Mouse (Mus musculus): ENCODE results near the gene Dis3l.

Gene Dis3l

DNA sequence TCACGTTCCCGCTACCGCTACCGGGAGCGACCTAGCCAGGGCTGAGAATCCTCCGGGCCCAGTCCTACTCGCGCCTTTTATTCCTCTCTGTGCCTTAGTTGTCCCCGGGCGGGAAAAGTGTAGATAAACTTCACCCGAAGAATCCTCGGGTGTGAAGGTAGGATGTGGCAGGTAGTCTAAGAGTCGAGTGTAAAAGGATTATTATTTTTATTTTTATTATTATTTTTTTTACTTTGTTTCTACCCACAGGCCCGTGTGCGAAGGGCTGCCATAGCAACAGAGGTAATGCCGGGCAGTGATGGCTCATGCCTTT, at the start of gene Dis3l:
Gene Dis3l, minus strand, starts transcription at position 35 of the 313 bp plus-strand sequence.
- no peak for DNase-seq (ENCODE audit: low spot score)

- DNase-seq (ENCODE audit: low spot score): no peak
Observed at GRCm38 (mm10) chr9:64389576-64390292, 48.6 kb upstream of the Dis3l start.

DNA sequence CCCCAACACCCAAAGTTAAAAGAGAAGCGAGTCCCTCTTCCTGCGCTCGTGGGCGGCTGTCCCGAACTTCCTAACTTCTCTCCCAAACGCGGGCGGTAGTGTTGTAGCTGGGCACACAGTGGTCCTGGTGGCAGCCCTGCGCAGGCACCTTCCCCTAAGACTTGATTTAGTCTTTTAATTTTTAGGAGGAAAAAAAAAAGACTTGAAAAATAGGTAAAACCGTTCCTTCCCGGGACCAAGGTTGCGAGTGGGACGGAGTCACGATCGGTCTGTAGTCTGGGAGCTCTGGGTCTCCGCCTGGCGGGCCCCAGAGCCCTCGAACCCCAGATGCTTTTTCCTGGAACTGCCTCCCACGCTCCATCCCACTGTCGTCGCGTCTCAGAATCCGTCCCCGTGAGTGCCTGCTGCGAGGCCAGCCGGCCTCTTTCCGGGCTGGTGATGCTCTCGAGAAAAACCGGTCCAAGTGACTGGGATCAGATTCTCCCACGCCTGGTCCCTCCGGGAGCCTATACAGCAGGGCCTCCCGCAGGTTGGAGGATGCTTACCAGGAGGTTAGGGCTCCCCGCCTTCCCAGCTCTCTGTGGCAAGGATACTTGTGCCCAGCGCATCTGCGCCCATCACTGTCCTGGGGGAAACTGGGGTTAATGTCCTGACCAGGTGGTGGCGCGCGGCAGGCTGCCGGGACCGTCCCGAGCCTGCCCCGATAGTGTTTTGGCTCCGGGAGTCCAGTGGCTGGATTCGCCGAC, 45.6 kb upstream of the Dis3l start:
- no peak for DNase-seq (ENCODE audit: low spot score)

DNA sequence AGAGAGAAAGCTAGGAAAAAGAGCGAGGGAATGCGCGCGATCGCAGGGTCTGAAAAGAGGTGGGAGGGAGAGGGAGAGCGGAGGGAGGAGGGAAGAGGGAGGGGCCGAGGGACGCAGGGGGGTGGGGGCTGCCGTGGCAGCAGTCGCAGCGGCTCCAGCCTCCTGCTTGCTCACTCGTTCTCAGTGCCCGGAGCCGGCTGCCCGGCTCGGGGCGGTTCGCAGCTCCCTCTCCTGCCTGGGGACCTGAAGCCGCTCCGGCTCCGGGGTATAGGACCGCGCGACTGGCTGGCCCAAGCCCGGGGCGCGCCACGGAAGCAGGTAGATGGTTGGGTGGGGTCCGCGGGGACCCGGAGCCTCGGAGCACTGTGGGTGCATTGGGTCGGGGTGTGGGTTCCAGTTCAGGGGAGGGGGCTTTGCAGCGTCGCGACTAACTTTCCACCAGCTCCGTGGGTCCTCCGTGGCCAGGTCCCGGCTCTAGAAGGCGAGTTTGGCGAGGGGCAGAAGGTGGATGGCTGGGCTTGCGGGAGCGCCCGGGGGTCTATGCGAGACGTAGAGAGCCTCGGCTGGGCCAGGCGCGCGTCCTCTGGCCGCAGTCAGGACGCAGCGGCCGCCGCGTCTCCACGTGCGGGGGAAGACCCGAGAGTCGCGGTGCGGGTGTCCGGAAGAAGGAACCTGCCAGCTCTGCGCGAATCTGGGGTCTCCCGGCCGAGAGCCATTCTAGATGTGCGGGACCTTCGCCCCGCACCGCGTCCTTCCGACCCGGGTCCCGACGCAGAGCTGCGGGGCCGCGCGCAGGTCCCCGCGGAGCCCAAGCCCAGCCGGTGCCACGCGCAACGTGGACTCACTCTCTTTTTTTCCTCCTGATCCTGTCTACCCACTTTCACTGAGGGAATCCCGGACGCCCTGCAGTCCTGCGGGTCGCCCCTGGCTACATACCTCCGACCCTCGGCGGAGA, 44.7 kb upstream of the Dis3l start, which contains the start of gene Megf11:
Gene Megf11, plus strand, starts transcription at position 116 of the 955 bp plus-strand sequence.
- no peak for DNase-seq (ENCODE audit: low spot score)

- no peak for DNase-seq (ENCODE audit: low spot score)
Observed at GRCm38 (mm10) chr9:64383021-64383788, 42.1 kb upstream of the Dis3l start.

- no peak for DNase-seq (ENCODE audit: low spot score)
Observed at GRCm38 (mm10) chr9:64376380-64376779, 35.3 kb upstream of the Dis3l start.

DNA sequence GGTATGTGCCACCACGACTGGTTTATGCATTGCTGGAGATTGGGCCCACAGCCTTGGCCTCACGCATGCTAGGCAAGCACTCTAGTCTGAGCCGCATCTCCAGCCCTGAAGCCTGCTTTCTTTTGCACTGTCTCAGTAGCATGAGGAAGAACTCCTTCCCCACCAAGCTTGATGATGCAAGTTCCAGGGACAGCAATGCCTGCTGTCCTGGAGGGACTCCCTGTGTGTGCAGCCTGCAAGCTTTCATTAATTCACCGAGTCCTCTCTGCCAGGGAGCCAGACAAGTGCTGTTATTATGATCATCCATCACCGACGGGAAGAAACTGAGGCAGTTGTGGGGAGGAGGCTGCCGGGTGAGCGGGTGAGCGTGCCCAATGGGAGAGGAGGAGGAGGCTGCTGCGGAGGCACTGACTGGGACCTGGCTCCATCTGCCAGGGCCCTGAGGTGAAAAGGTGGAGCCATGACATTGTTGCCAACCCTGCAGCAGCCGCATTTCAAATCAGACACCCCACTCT, 30.3 kb upstream of the Dis3l start:
- DNase-seq (ENCODE audit: low spot score): no peak

- no peak for DNase-seq (ENCODE audit: low spot score)
Observed at GRCm38 (mm10) chr9:64369871-64370270, 28.8 kb upstream of the Dis3l start.

GRCm38 (mm10) chr9:64361231-64361950, 20.3 kb upstream of the Dis3l start:
- DNase-seq (ENCODE audit: low spot score): no peak

DNA sequence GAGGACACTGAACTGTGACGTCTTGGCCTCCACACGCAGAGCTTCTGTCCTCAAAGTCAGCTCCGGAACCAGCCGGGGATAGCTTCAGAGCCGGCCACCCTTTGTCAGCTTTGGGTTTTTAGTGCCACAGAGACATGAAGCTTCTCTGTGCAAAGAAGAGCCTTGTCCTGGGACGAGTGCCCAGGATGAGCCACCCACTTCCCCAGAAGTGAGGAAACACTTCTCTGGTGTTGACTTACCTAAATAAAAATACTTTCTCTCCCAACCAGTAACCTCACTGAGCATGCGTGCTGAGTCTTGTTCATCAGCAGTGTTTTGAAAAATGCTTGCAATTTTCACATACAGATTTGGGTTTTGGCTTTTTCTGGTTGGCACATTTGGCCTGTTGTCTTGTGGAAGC, 14.5 kb upstream of the Dis3l start:
- DNase-seq (ENCODE audit: low spot score): no peak

DNA sequence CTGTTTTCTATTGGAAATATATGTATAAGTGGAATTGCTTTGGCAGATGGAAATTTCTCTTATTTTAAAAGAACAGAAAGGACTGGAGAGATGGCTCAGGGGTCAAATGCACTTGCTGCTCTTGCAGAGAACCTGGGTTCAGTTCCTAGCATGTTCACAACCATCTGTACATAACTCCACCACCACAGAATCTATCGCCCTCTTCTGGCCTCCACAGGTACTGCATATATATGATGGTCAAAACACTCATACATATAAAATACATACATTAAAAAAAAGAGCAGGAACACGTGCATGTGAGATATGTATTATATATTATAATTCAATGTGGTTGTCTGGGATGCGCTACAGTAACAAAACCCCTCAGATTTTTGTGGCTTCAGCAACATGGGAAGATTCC, 10.1 kb upstream of the Dis3l start:
- DNase-seq (ENCODE audit: low spot score): no peak

DNA sequence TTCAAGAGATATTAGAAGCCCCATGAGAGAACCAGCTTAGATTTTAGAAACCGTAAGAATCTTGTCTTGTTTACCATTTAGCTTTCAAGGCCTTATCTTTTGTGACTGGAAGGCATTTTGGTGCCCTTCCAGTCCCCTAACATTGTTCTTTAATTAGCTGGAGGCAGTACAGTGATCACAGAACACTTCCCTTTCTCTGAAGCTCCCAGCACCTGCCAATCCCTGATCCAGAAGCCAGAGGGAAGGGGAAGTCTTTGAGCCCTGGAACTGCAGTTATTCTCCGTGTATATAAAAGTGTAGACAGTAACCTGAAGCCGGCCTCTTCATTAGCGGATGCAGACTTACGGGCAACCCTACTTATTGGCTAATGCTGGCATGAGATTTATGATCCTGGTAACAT, 8.4 kb upstream of the Dis3l start:
- DNase-seq (ENCODE audit: low spot score): no peak

DNA sequence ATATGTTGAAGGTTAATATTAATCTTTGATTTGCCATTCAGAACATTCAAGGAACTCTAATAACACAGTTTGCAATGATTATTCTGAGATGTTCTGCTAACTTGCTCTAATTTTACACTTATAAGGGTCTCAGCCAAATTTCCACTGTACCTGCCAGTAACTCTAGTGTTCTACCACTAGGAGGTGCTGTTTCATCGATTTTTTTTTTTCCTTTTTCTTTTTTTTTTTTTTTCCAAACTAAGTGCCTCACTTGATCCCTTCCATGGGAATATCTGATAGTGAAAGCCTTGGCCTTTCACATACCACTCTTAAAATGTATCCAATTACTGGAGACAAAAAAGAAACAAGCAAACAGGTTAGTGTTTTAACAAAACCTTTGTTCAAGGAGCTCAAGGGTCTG, 6.3 kb upstream of the Dis3l start:
- no peak for DNase-seq (ENCODE audit: low spot score)

DNA sequence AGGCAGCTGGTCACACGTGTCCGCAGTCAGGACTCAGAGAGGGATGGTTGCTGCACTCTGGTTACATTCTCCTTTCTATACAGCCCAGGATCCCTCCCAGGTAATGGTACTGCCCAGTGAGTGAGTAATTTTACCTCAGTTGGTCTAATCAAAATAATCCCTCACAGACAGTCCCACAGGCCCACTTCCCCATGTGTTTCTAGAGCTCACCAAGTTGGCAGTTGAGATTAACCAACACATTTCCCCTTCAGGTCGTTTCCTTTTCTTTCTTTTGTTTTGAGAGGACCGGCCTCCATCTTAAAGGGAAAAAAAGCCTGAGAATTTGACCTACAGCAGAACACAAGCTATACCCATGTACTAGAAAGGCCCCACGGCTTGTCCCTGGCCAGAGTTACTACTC, 4.8 kb upstream of the Dis3l start:
- DNase-seq (ENCODE audit: low spot score): no peak

- no peak for DNase-seq (ENCODE audit: low spot score)
Observed at GRCm38 (mm10) chr9:64343656-64344055, 2.6 kb upstream of the Dis3l start.

DNA sequence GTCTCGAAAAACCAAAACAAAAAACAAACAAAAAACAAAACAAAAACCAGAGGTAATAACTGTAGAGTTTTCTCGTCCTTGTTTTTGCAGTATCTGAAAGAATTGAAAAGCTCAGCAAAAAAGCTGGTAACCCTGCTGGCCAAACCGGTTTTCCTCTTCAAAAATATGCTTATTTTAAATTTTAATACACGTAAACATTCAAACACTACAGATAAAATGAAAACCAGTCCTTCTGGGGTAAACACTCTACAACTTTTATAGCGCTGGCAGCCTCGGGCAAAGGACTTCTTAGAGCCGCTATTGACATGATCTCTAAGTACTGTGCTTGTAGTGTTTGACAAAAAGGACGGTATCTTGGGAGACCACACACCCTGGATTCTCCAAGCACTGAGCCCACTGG, 583 bp upstream of the Dis3l start:
- DNase-seq (ENCODE audit: low spot score): no peak

DNA sequence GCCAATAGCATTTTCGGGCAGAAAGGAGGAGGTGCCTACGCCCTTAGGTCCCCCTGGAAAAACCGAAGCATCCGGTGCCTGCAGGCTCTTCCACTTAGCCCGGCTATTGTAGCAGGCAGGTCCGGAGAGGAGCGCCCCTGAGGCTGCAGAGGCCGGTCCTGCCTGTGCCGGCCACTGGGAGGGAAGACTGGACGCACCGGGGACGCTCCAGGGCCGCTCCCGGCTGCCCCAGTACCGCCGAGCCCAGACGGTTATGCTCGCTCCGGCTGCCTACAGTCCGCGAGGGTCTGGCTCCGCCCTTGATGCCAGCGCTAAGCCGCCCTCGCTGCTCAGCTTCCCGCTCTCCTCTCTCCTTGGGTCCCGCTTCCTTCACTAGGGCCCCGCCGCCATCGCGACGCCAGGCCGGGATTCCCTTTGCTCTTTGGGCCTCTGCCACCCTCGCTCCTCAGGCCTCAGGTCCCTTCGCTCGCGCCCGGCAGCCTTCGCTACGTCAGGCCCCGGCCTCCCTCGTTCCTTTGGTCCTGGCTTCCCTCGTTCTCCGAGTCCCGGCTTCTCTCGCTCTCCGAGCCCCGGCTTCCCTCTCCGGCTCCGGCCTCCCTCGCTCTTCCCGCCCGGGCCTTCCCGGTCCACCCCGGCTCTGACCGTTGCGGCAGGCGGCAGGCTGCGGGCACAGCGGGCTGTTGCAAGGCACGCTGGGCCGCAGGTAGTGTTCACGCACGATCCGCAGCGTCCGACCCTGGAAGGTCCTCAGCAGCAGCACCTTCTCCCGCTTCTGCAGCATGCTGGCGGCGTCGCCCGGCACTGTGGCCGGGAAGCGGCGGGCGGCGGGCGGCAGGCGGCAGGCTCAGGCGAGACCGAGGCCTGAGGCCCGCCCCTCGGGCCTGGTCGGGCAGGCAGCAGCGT, 486 bp downstream of the Dis3l start:
- peak; percentile 75 for DNase-seq (ENCODE audit: low spot score)

GRCm38 (mm10) chr9:64339361-64339760, 1.7 kb downstream of the Dis3l start:
- DNase-seq (ENCODE audit: low spot score): no peak

- DNase-seq (ENCODE audit: low spot score): no peak
Observed at GRCm38 (mm10) chr9:64335825-64336224, 5.3 kb downstream of the Dis3l start.

- no peak for DNase-seq (ENCODE audit: low spot score)
Observed at GRCm38 (mm10) chr9:64323976-64324375, 17.1 kb downstream of the Dis3l start.

Data from ovary, postnatal 10 days (tissue).